Mouse (Mus musculus) cerebellum, adult 8-10 months (tissue): ENCODE measurements around the gene Ikzf1.

ENCODE experiments used
- DNase-seq: peaks from one replicate; pipeline ENCODE4 v3.0.0; 2022

The Ikzf1 gene

DNA sequence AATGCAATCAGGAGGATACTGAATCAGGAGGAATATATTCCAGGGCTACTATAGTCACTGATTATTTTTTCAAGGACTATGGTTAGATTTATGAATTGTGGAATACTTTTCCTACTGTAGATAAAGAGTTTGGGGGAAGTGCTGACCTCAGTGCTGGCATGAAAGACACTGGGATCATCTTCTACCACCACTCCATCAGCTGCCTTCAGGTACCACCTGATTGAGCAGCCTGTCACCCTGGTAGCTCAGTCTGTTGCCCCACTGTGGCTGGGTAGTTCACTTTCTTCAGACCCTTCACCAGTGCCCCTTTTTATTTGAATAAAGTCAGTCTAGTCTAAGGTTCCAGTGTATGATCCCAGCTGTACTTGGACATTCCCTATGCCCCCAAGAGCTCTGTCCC lies 81.9 kb downstream of the Ikzf1 start:
- DNase-seq = no peak

DNA sequence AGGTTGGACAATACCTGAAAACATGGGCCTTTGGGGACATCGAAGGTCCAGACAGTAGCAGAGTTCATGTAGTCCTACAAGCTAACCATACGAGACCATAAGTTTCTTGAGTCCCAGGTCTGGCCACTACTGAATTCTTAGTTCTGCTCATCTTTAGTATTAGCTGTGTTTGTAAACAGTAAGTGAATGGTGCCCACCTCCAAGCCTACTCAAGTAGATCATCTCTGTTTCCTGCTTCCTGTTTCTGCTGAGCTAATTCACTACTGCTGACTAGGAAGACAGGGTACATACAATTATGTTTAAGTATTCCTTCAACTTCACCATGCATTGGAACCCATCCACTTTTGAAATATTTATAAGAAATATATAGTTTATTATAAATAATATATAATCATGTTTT lies 83.3 kb downstream of the Ikzf1 start:
- no peak for DNase-seq

DNA sequence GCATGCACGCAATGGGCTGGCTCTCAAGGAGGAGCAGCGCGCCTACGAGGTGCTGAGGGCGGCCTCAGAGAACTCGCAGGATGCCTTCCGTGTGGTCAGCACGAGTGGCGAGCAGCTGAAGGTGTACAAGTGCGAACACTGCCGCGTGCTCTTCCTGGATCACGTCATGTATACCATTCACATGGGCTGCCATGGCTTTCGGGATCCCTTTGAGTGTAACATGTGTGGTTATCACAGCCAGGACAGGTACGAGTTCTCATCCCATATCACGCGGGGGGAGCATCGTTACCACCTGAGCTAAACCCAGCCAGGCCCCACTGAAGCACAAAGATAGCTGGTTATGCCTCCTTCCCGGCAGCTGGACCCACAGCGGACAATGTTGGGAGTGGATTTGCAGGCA lies 84.5 kb downstream of the Ikzf1 start:
- no peak for DNase-seq

DNA sequence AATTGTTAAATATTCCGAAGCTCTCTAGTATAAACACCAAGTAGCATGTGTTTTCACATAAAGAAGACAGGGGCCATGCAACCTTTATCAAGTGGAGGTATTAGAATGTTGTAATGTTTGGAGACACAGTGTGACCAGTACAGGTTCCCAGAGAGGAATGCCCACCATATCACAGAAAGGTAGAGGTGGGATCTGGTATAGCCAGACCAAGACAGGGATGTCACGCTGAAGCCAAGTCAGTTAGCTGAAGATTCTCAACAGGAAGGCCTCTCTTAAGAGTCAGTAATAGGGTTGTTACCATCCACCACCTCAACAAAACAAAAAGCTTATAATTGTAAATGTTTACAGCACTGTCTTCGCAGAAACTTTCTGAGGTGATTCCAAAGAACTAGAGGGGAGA lies 85.9 kb downstream of the Ikzf1 start:
- no peak for DNase-seq

DNA sequence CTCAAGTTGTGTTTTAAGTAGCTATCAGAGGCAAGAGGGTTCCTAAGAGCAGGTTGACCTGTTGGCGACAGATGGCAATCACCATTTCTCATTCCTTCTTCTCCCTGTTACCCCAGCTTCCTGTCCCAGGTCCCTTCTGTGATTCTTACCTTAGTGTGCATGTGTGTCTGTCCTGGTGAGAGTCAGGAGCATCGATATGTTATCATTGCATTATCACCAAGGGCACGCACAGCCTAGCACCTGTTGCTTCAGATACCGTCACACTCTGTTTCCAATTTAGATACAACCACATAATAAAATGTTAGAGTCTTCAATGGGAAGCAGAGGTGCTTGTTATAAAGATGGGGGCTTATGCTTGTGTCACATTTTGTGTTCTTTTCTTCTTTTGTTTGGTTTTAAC lies 87.4 kb downstream of the Ikzf1 start:
- no peak for DNase-seq

DNA sequence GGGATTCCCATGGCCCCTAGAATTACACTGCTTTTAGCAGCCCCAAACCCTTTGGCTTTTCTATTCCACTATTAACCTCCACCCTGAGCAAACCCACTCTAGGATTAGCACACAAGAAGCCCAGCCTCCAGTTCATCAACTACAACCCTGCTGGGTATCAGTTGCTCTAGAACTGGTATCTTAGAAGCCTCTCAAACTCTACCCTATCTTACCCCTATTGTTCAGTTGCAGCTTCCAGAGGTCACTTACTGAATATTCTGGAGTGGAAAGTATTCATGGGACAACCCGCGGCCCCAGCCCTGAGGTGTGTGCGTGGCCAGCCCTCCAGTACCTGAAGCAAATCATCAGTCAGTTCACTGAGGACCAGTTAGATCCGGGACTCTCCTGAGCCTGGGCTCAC lies 89.6 kb downstream of the Ikzf1 start:
- no peak for DNase-seq

DNA sequence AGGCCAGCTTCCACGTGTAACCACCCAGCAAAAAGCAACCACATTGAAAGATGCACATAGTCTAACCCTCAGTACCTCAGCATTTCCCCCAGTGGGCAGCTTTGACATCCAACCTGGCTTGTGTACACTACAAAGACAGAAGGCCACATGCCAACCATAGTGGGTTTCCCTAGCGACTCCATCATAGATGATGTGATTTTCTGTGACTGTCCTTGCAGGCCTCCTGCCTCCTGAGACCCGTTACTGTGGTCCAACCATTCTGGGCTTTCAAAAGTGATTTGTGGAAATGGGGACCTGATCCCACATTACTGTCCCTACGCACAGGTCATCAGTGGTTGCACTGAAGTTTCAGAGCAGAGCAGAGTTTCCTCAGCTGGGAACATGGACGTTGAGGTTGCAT lies 90.1 kb downstream of the Ikzf1 start:
- DNase-seq = no peak

DNA sequence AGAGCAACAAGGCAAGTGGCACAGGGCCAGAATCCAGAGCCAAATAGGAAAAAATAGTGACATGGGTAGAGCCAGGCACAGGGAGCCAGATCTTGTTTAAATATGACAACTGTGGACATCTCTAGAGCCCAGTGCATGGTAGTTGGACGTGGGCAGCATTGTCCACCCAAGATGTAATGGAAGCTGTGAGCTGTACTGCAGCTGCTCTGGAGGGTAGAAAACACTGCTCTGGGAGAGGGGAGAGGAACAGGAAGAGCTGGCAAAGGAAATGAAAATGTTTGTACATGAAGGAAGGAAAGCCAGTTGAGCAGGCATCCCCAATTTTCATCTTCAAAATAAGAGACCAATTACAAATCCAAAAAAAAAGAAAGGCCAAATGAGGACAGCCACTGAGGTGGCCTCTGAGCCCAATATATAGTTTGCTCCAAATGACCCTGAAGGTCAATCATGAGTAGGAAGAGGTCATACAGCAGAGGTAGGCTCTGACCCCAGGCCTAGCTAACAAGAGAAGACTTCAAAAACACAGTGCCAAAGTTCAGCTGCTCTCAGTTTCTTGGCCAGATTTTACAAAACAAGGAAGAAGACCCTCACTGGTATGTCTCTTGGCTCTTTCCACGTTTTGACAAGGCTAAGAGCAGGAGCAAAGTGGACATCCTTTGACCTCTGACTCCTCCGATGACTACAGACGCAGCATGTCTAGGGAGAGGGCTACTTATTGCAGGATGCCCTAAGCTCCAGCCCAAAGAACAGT lies 91.4 kb downstream of the Ikzf1 start:
- DNase-seq = no peak

DNA sequence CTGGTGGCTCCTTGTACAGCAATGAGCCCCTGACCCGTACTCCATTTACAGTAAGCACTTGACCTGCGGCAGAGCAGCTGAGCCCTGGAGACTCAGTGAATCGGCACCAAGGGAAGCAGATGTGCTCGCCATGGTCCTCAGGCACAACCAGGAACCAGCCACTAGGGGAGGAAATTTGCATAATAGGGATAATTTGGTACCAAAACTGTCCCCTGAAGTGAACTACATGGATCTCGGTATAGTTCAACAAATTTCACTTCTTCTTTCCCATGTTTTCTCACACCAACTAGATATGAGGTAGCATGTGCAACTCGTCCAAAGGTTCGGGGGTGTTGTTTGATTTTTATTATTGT lies 92.0 kb downstream of the Ikzf1 start:
- no peak for DNase-seq

DNA sequence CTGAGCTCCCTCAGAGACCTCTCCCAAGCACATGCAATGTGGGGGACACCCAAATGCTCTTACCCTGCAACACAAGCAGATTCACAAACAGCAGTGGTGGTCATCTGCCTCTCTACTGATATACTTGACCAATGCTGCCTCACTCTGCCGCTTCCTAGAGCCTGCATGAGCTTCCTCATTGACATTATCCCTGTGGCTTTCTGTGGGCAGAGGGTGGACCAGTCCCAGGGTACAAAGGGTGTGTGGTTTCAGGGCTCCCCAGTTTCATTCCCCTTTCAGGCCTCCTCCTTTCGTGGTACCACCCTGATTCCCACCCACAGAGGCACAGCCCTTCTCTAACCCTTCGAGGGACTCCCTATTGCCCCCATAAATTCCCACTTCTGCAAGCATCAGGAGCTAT lies 92.4 kb downstream of the Ikzf1 start:
- DNase-seq = no peak

DNA sequence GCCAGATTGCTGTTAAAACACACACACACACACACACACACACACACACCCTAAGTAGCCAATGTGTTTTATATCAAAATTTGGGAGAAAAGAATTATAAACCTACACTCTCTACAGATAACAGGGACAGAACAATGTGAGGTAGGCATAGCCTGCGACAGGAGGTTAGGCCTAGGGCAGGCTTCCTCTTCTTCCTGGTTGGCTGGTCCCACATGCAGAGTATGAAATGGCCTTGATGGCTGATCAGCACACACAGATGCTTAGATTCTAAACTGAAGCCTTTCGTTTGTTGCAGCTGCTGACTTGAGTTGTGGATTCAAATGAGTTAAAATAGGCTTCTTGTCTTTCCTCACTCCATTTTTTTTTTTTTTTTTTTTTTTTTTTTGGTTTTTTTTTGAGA lies 93.0 kb downstream of the Ikzf1 start:
- DNase-seq = no peak

DNA sequence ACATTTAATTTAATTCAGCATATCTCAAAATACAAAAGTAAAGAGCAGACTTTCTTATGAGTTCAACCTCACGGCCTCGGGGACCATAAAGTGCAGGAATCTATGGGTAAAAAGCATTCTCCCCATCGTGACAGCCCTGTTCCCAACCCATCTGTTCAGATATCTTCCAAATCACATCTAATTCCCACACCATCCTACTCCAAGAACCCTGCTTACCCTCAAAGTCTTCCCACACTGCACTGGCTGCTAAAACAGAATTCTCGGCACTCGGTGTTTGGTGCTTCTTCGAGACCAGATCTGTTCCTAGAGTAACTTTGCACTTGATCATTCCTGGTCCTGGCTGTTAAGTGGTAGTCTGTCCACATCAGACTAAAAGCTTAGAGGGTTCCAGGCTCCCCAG lies 93.5 kb downstream of the Ikzf1 start:
- DNase-seq = no peak

DNA sequence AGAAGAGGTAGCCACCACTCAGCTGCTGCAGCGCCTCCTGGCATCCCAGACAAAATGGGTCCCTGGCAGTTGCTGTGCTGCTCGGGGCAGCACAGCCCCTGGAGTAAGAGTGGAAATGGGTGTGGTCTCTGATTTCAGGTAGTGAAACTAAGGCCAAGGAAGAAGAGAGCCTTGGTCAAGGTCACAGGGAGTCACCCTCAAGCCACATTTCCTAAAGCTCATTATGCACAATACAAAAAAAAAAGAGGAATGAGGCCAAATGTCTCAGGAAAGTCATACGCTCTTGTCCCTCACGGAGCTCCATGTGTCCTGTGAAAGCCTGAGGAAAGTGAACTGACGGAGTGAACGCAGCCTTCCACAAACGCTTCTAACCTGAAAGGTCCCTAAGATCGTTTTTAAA lies 96.9 kb downstream of the Ikzf1 start:
- DNase-seq = no peak

DNA sequence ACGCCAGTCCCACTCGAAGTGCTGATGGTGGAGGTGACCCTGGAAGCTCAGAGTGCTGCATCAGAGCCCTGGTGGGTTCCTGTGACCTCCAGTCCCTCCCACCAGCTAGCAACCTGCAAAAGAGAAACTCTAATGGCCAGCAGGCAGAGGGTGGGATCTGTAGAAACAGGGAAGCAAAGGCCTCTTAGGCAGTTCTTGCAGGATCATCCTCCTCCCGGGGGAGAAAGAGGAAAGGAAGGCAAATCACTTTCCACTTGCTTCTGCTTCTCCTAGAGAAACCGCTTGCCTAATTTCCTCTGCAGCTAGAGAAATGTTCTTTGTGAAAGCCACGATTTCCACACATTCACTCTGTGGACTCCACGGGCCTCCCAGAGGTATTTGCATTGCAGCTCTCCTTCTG lies 100.7 kb downstream of the Ikzf1 start:
- no peak for DNase-seq

DNA sequence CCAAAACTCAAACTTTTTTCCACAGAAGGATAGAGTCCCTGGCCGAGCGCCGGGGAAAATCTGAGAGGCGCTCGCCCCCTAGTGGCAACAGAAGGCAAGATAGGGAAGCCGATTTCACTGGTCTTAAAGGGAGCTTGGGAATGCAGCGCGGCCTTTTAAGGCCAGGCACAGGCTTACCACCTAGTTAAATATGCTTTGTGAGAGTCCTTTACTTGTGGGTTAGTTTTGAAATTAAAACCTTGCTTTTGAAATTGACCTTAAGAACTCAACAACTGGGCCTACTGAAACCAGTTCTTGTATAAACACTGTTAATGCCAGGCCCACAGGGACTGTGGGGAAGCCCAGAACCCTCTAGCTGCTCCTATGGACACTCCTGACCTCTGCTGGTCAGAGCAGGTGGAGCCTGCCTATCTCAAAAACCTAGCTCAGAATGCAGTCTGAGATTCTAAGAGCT lies 103.7 kb downstream of the Ikzf1 start:
- peak; percentile 45 for DNase-seq

DNA sequence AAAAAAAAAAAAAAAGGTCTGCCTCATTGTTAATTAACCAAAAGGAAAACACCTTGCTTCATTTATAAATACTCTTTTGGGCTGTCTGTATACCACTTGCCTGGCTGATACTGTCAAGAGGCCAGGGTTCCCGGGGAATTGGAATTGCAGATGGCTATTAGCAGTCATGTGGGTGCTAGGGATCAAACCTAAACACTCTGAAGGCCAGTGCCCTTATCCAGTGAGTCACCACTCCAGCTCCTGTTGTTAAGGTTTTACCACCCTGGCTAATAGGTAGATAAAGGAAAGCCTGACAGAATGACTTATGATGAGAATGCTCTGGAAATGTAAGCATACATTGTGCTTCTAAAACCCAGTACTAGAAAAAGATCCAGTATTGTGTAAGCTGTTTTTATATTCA lies 109.8 kb downstream of the Ikzf1 start:
- no peak for DNase-seq

DNA sequence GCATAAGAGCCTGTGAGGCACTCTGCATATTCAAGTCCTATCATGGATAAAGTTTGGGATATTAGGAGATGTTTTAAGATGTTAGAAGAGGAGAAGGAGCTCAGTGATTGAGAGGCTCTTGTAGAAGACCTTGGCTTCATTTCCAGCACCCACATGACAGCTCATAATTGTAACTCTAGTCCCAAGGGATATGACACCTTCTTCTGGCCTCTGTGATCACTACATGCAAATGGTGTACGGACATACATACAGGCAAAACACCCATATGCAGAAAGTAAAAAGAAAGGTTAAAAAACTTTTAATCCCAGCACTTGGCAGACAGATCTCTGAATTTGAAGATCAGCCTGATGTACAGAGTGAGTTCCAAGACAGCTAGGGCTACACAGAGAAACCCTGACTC lies 113.9 kb downstream of the Ikzf1 start:
- DNase-seq = no peak

DNA sequence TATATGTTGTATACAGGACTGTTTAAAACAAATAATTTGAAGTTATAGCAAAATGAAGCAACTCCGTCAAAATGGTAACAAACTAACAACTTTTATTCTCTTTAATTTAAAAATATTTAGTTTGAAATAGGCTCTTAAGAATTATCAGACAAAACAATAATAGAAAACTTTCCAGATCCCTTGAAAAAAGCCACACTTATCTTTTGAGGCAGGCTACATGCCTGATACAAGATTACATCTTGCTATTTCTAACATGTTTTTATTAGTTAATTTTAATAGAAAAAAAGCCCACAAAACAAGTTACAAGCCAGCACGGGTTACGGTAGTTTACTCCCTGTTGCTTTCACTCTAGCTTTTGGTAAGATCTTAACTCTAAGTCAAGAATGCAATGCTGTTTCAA lies 115.5 kb downstream of the Ikzf1 start:
- DNase-seq = no peak

DNA sequence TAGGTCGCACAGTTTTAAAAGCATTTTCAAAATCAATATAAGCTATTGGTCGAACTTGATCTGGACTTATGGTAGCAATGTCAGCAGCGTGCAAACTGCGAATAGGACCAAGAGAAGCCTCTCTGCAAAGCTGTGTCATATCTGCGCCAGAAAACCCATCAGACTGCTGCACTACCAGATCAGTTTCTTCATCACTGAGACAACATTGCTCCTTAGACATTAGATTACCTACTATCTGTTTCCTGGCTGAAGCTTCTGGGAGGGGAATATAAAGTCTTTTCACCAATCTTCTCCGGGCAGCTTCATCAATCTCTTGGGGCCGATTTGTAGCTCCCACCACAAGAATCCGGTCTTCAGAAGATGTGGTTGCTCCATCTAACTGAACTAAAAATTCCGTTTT lies 116.3 kb downstream of the Ikzf1 start:
- DNase-seq = no peak

DNA sequence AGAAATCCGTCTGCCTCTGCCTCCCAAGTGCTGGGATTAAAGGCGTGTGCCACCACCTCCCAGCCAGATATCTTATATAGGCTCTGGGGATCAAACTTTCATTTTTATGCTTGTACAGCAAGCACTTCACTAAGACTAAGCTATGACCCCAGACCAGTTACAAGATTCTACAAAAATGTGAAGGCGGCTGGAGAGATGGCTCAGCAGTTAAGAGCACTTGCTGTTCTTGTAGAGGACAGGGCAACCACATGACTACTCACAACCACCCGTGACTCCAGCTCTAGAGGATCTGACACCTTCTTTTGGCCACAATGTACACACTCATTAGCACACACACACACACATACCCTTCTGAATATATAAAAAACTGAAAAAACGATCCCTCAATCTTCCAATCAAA lies 119.6 kb downstream of the Ikzf1 start:
- DNase-seq = no peak

DNA sequence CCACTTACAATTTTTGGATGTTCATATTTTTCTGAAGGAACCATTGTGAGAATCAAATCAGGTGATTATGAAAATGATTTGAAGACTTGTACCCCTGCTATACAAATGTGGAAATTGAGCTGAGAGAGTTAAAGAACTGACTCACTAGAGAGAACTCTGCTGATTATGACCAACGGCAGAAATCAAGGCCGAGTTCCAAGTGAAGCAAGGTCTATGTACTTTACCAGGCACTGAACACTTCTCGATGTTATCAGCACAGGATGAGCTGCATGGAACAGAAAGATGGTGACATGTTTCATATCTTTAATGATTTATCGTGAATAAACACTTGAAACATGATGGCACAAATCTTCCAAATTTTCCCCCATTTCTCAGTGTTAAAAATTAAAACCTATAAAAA lies 121.1 kb downstream of the Ikzf1 start:
- DNase-seq = no peak

DNA sequence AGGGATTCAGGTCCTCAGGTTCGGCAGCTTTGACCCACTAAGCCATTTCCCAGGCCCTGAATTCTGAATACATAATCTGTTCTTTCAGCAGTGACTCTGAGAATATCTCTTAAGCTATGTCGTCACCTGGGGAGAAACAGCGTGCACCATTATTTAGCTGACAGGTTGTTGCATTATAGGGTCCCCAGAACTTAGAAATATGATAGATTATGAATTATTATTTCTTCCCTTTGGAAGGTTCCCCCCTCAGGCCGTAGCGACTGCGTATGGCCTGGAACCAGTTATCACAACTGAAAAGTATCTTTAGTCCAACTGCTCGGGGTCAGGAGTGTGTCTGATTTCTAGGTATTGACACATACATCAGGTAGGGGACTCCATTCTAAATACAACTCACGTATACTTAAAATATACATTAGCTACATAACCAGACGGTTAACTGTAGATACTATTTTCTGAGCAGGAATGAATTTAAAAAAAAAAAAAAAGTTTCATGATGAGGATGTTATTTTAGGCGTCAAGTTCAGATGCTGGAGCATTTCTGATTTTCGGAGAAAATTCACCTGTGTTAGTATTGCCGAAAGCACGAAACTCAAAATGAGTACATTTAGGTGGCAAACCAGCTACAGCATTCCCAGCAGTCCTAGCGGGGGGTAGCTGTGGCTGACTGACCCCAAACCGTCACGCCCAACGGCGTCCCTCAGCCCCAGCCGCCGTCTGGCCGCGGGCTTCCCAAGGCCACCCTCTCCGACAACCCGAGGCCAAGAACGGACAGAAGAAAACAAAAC lies 123.4 kb downstream of the Ikzf1 start:
- no peak for DNase-seq

DNA sequence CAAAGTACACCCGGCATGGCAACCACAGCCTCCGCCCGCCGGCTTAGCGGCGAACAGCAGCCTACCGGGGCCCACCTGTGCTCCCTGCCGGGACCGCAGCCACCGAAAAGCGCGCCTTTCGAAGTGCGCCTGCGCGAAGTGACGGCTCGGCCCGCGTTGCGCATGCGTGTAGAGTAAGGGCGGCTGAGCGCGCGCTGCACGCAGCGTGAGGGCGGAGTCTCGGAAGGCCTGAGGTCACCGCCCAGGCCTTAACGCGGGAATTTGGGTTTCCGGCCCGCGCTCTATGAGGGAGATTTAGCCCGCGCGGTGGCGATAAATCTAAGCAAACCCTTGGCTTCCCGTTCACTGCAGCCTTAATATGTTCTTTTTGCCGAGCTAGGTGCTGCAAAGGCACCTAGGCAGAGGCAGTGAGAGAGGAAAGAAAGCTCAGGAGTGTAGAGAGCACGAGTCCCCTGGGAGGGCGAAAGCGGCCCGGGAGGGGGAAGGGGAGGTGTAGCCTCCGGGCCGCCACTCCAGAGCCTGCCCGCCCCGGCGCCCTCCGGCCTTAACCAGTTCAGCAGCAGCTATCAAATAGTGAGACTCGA lies 124.1 kb downstream of the Ikzf1 start, which contains the start of gene Fignl1:
Gene Fignl1, minus strand, starts transcription at position 143 of the 584 bp plus-strand sequence.
- peak; percentile 96 for DNase-seq
